Mouse (Mus musculus): ENCODE results near the gene Gm20547. TPM values are rescaled to one million over a fixed set of nuclear protein-coding genes. Genes with fewer than 3 reads are reported as not detected.

Gm20547 gene
- total RNA-seq, 2 experiments from 2014 or later = not detected

Small RNA genes within 50 kb of the gene (microRNA-seq; reads per million reads assigned to microRNA genes)
- gene Mir6970 = not detected
- 2.4 reads per million for gene Mir6971
- not detected for gene Mir6972

Other genes starting within 250 kb of the Gm20547 start
- 1 to 10 TPM; 5.7 to 6.0 TPM for gene Fkbpl, start 237.3 kb downstream of the Gm20547 start, total RNA-seq (2021)
- 1 to 10 TPM; 5.9 to 7.9 TPM for gene Atf6b, start 234.9 kb downstream of the Gm20547 start, total RNA-seq (2021)
- 10 to 100 TPM; 28.3 to 32.8 TPM for gene Tnxb, start 211.5 kb downstream of the Gm20547 start, total RNA-seq (2021)
- gene C4b, start 138.2 kb downstream of the Gm20547 start, total RNA-seq (2021) = 10 to 100 TPM in 1 of 2 experiments, 1 to 10 TPM in 1; 4.3 to 11.7 TPM
- under 1 TPM in 1 of 2 experiments, not detected in 1; 0.21 TPM for gene Cyp21a1, start 77.5 kb downstream of the Gm20547 start, total RNA-seq (2021)
- 1 to 10 TPM; 6.6 to 7.6 TPM for gene Stk19, start 45.1 kb downstream of the Gm20547 start, total RNA-seq (2021)
- 1 to 10 TPM; 8.3 to 8.8 TPM for gene Dxo, start 45.0 kb downstream of the Gm20547 start, total RNA-seq (2021)
- 10 to 100 TPM; 20.8 to 21.3 TPM for gene Skiv2l, start 31.8 kb downstream of the Gm20547 start, total RNA-seq (2021)
- gene Nelfe, start 31.7 kb downstream of the Gm20547 start, total RNA-seq (2021) = 10 to 100 TPM in 1 of 2 experiments, 1 to 10 TPM in 1; 9.0 to 12.0 TPM
- 1 to 10 TPM; 2.9 to 6.9 TPM for gene Cfb, start 19.5 kb downstream of the Gm20547 start, total RNA-seq (2021)
- 1 to 10 TPM; 5.9 to 6.9 TPM for gene Zbtb12, start 2.6 kb downstream of the Gm20547 start, total RNA-seq (2021)
- gene C2, start 16.2 kb upstream of the Gm20547 start, total RNA-seq (2021) = 1 to 10 TPM; 1.5 to 1.6 TPM
- gene Ehmt2, start 16.4 kb upstream of the Gm20547 start, total RNA-seq (2021) = 10 to 100 TPM; 26.7 to 29.5 TPM
- gene Slc44a4, start 32.4 kb upstream of the Gm20547 start, total RNA-seq (2021) = not detected
- gene Neu1, start 49.2 kb upstream of the Gm20547 start, total RNA-seq (2021) = 10 to 100 TPM in 1 of 2 experiments, 1 to 10 TPM in 1; 9.1 to 10.2 TPM
- 10 to 100 TPM; 11.4 to 94.8 TPM for gene Hspa1b, start 77.2 kb upstream of the Gm20547 start, total RNA-seq (2021)
- not detected for gene Gm20481, start 87.9 kb upstream of the Gm20547 start, total RNA-seq (2021)
- gene Hspa1a, start 90.1 kb upstream of the Gm20547 start, total RNA-seq (2021) = 10 to 100 TPM; 16.6 to 99.8 TPM
- gene Hspa1l, start 90.7 kb upstream of the Gm20547 start, total RNA-seq (2021) = 10 to 100 TPM; 31.8 to 33.6 TPM
- gene Lsm2, start 99.8 kb upstream of the Gm20547 start, total RNA-seq (2021) = 10 to 100 TPM; 14.0 to 17.1 TPM
- gene Vars, start 118.9 kb upstream of the Gm20547 start, total RNA-seq (2021) = 10 to 100 TPM; 38.2 TPM
- gene Vwa7, start 134.5 kb upstream of the Gm20547 start, total RNA-seq (2021) = 10 to 100 TPM; 13.2 to 16.8 TPM
- gene Sapcd1, start 146.0 kb upstream of the Gm20547 start, total RNA-seq (2021) = not detected
- under 1 TPM in 1 of 2 experiments, not detected in 1; 0.28 TPM for gene Msh5, start 164.7 kb upstream of the Gm20547 start, total RNA-seq (2021)
- 10 to 100 TPM in 1 of 2 experiments, 1 to 10 TPM in 1; 7.5 to 11.6 TPM for gene Clic1, start 167.9 kb upstream of the Gm20547 start, total RNA-seq (2021)
- 1 to 10 TPM; 4.5 to 8.7 TPM for gene Ddah2, start 177.0 kb upstream of the Gm20547 start, total RNA-seq (2021)
- not detected for gene Ly6g6c, start 183.3 kb upstream of the Gm20547 start, total RNA-seq (2021)
- gene Mpig6b, start 184.1 kb upstream of the Gm20547 start, total RNA-seq (2021) = not detected
- not detected for gene Ly6g6e, start 194.9 kb upstream of the Gm20547 start, total RNA-seq (2021)
- gene Ly6g6d, start 196.0 kb upstream of the Gm20547 start, total RNA-seq (2021) = 1 to 10 TPM in 1 of 2 experiments, not detected in 1; 3.0 TPM
- not detected for gene Ly6g6f, start 203.6 kb upstream of the Gm20547 start, total RNA-seq (2021)
- gene Abhd16a, start 207.2 kb upstream of the Gm20547 start, total RNA-seq (2021) = 10 to 100 TPM; 85.3 to 87.7 TPM
- gene Ly6g5c, start 226.2 kb upstream of the Gm20547 start, total RNA-seq (2021) = not detected
- gene Ly6g5b, start 233.4 kb upstream of the Gm20547 start, total RNA-seq (2021) = not detected
- 1 to 10 TPM; 8.7 to 9.0 TPM for gene Gpank1, start 239.4 kb upstream of the Gm20547 start, total RNA-seq (2021)
- gene Csnk2b, start 240.0 kb upstream of the Gm20547 start, total RNA-seq (2021) = 100 to 1,000 TPM; 176 to 183 TPM
- 10 to 100 TPM; 12.6 to 16.6 TPM for gene D17H6S53E, start 244.3 kb upstream of the Gm20547 start, total RNA-seq (2021)

Measured in gastrocnemius, adult 18-20 months (tissue).